Mouse (Mus musculus): ENCODE measurements around the gene Olfr680-ps1.
"Not testable (repeated sequence)": the region's sequence is repeated elsewhere in the genome, so short reads cannot be mapped to it uniquely, and the experiment has no call there.

Gene Olfr680-ps1

GRCm38 (mm10) chr7:105092717-105093116 is at the start of gene Olfr680-ps1:
Gene Olfr680-ps1, minus strand, starts transcription at chr7:105092817.
- DNase-seq (ENCODE audit: low spot score in 2 of 2): not testable (repeated sequence)

- no peak for DNase-seq (ENCODE audit: low spot score in 2 of 2)
Observed at GRCm38 (mm10) chr7:105141275-105141674, 48.7 kb upstream of the Olfr680-ps1 start.

GRCm38 (mm10) chr7:105116536-105116935 is 23.9 kb upstream of the Olfr680-ps1 start, which contains the start of gene Olfr681:
Gene Olfr681, plus strand, starts transcription at chr7:105116836.
- no peak for DNase-seq (ENCODE audit: low spot score in 2 of 2)

GRCm38 (mm10) chr7:105080905-105081304 is 11.7 kb downstream of the Olfr680-ps1 start, which contains the start of gene Olfr679:
Gene Olfr679, plus strand, starts transcription at chr7:105081205.
- no peak for DNase-seq (ENCODE audit: low spot score in 2 of 2)

- DNase-seq (ENCODE audit: low spot score in 2 of 2): no peak
Observed at GRCm38 (mm10) chr7:105064175-105064574, 28.4 kb downstream of the Olfr680-ps1 start, which contains the start of gene Olfr678. Gene Olfr678, plus strand, starts transcription at chr7:105064475.

- no peak for DNase-seq (ENCODE audit: low spot score in 2 of 2)
Observed at GRCm38 (mm10) chr7:105058951-105059350, 33.7 kb downstream of the Olfr680-ps1 start.

Data from frontal cortex, postnatal 10 days (tissue).